Mouse (Mus musculus) spleen, adult 2 months (tissue): ENCODE data around the gene Cyp26c1.

Experiments used
- CTCF ChIP-seq: fragments of 200-500 bp; IDR thresholded peaks from 2 replicates; pipeline ENCODE4 v1.5.1; 2011; ENCODE audit warnings: mild to moderate bottlenecking, inconsistent platforms; ENCODE audit not compliant: insufficient read depth, insufficient read length, insufficient replicate concordance; ENCODE audit errors: extremely low read depth
- POLR2A ChIP-seq: fragments of 200-500 bp; IDR thresholded peaks from 2 replicates; pipeline ENCODE4 v1.6.1; 2011; ENCODE audit warnings: low read depth, low read length, inconsistent platforms

DNA sequence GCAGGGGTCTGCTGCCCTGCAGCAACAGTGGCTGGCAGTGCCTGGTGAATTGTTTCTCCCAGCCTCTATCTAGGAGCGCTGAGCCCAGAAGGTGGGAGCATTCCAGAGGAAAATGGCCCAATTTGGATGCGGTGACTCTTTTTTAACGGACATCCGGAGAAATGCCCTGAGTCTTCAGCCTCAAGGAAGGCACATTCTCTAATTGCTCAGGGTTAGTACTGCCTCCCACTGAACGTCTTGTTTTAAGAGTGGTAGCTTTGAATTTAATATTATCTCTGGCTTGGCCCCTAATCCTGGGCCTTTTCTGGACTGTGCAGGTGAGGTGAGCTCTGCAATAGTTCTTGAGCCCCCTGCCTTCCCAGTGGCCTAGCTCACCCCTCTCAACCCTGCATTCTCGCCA lies at the start of gene Cyp26c1:
- no peak for TF ChIP-seq POLR2A
- no peak for TF ChIP-seq CTCF
